Mouse (Mus musculus) heart, embryonic 16.5 days (tissue): ENCODE measurements around the gene Cox5a. TPM values are rescaled to one million over a fixed set of nuclear protein-coding genes. Genes with fewer than 3 reads are reported as not detected.

Experiments used
- ATAC-seq: fragments of 200-750 bp; cut with Nextera tagmentation; replicated peaks from 2 replicates; pipeline ENCODE4 v1.8.0; 2017; ENCODE audit warnings: moderate number of reproducible peaks; ENCODE audit not compliant: insufficient read depth, low FRiP score; ENCODE audit errors: extremely low read depth
- H3K27ac ChIP-seq: fragments of 300-500 bp; sonication (generic); 2 replicates; pipeline ENCODE4 v1.5.1; 2014; ENCODE audit warnings: mild to moderate bottlenecking, low read length, control low read depth, moderate library complexity
- H3K27me3 ChIP-seq: fragments of 300-500 bp; sonication (generic); 2 replicates; pipeline ENCODE4 v1.6.1; 2014; ENCODE audit warnings: low read length, mixed read lengths; ENCODE audit not compliant: control insufficient read depth, insufficient read depth
- H3K36me3 ChIP-seq: fragments of 300-500 bp; sonication (generic); 2 replicates; pipeline ENCODE4 v1.6.1; 2014; ENCODE audit not compliant: control insufficient read depth, insufficient read depth
- H3K4me1 ChIP-seq: fragments of 300-500 bp; sonication (generic); 2 replicates; pipeline ENCODE4 v1.6.1; 2014; ENCODE audit warnings: low read length, mixed read lengths; ENCODE audit not compliant: control insufficient read depth, insufficient read depth
- H3K4me2 ChIP-seq: fragments of 300-500 bp; sonication (generic); 2 replicates; pipeline ENCODE4 v1.6.1; 2014; ENCODE audit warnings: low read depth, mild to moderate bottlenecking, control low read depth, low read length
- H3K4me3 ChIP-seq: fragments of 300-500 bp; sonication (generic); 2 replicates; pipeline ENCODE4 v1.5.1; 2014; ENCODE audit warnings: mild to moderate bottlenecking, control low read depth, low read length
- H3K9ac ChIP-seq: fragments of 300-500 bp; sonication (generic); 2 replicates; pipeline ENCODE4 v1.6.1; 2014; ENCODE audit warnings: low read length, control low read depth
- H3K9me3 ChIP-seq: fragments of 300-500 bp; sonication (generic); replicated peaks from 2 replicates; pipeline ENCODE4 v1.6.1; 2016; ENCODE audit warnings: low read length; ENCODE audit not compliant: control insufficient read depth
- WGBS: fragments of 180-500 bp; shearing (Covaris S2); extraction: QIAGEN DNeasy Blood & Tissue Kit; methylation state at CpG from one replicate; pipeline ENCODE4 v1.1.7; 2014; 5-methylcytosine and 5-hydroxymethylcytosine counted together
- polyA plus RNA-seq: library from polyadenylated mRNA; unstranded; fragments of >200 nt; fragmentation: Nextera tagmentation; extraction: Ambion mirVana; gene quantifications from 2 replicates; pipeline ENCODE4 v1.2.1, GENCODE M21; 2015

Gene Cox5a
- polyA plus RNA-seq, 1 experiment from 2014 or later = 1,803 TPM

- Histone ChIP-seq H3K9ac (no peak overlapping the region; the same call in 1 of the 2 replicates), H3K4me1 (peaks cover 30% of the 10 kb centered on the region), H3K4me3 (no peak overlapping the region), H3K27ac (no peak overlapping the region), H3K36me3 (peaks cover 9% of the 10 kb centered on the region; the same call in 1 of the 2 replicates), H3K4me2 (no peak overlapping the region), H3K9me3 (no peaks in the 10 kb centered on the region), H3K27me3 (no peaks in the 10 kb centered on the region)
- 74% methylated on average over 11 of the region's 11 CpGs for WGBS
- no peak for ATAC-seq
Measured at GRCm38 (mm10) chr9:57553119-57553518, 32.0 kb downstream of the Cox5a start.

- Histone ChIP-seq H3K4me1 (peaks cover 19% of the 10 kb centered on the region), H3K9me3 (no peaks in the 10 kb centered on the region), H3K4me3 (no peak overlapping the region), H3K27ac (no peak overlapping the region), H3K9ac (no peak overlapping the region), H3K36me3 (0 out of 2 replicates have a peak, but pooled peaks cover 2% of the 10 kb centered on the region), H3K4me2 (no peak overlapping the region), H3K27me3 (no peaks in the 10 kb centered on the region)
- WGBS = 58% methylated on average over 3 of the region's 3 CpGs
- no peak for ATAC-seq
Measured at GRCm38 (mm10) chr9:57554753-57555152, 33.7 kb downstream of the Cox5a start.

GRCm38 (mm10) chr9:57557215-57557614 is 36.1 kb downstream of the Cox5a start:
- no peak for ATAC-seq
- 83% methylated on average over 3 of the region's 3 CpGs for WGBS
- Histone ChIP-seq H3K36me3 (no peaks in the 10 kb centered on the region), H3K4me3 (no peak overlapping the region), H3K9ac (no peak overlapping the region), H3K9me3 (no peaks in the 10 kb centered on the region), H3K27me3 (no peaks in the 10 kb centered on the region), H3K27ac (no peak overlapping the region), H3K4me1 (peaks cover 16% of the 10 kb centered on the region), H3K4me2 (no peak overlapping the region)

GRCm38 (mm10) chr9:57558625-57559024 is 37.6 kb downstream of the Cox5a start:
- H3K27ac ChIP-seq = no peak overlapping the region
- 83% methylated on average over 4 of the region's 4 CpGs for WGBS
- H3K36me3 ChIP-seq = no peaks in the 10 kb centered on the region
- H3K4me2 ChIP-seq = no peak overlapping the region
- ATAC-seq = no peak
- no peak overlapping the region for H3K4me3 ChIP-seq
- no peaks in the 10 kb centered on the region for H3K9me3 ChIP-seq
- H3K4me1 ChIP-seq = peaks cover 25% of the 10 kb centered on the region
- H3K9ac ChIP-seq = no peak overlapping the region
- no peaks in the 10 kb centered on the region for H3K27me3 ChIP-seq

- H3K4me2 ChIP-seq = no peak overlapping the region
- H3K9ac ChIP-seq = no peak overlapping the region
- H3K27ac ChIP-seq = no peak overlapping the region
- no peak overlapping the region for H3K4me3 ChIP-seq
- H3K9me3 ChIP-seq = no peaks in the 10 kb centered on the region
- H3K27me3 ChIP-seq = no peaks in the 10 kb centered on the region
- 61% methylated on average over 2 of the region's 2 CpGs for WGBS
- H3K36me3 ChIP-seq = no peaks in the 10 kb centered on the region
- H3K4me1 ChIP-seq = peaks cover 28% of the 10 kb centered on the region
- ATAC-seq = no peak
Measured at GRCm38 (mm10) chr9:57559568-57559967, 38.5 kb downstream of the Cox5a start.

GRCm38 (mm10) chr9:57560263-57560662 is 39.2 kb downstream of the Cox5a start:
- Histone ChIP-seq H3K36me3 (no peaks in the 10 kb centered on the region), H3K9ac (peak overlapping the region; percentile 76), H3K4me1 (peaks cover 28% of the 10 kb centered on the region), H3K27ac (no peak overlapping the region), H3K9me3 (no peaks in the 10 kb centered on the region), H3K27me3 (no peaks in the 10 kb centered on the region), H3K4me2 (peak overlapping the region; percentile 84), H3K4me3 (peak overlapping the region; percentile 76)
- no peak for ATAC-seq
- 27% methylated on average over 7 of the region's 7 CpGs for WGBS

GRCm38 (mm10) chr9:57560861-57561710 is 40.0 kb downstream of the Cox5a start, which contains the start of gene Scamp2:
Gene Scamp2 (plus strand): TSS chr9:57560943.
- Histone ChIP-seq H3K9ac (peak within 1 kb of the TSS; percentile 76), H3K27ac (peak within 1 kb of the TSS; percentile 74), H3K9me3 (no peaks in the 10 kb centered on the region), H3K4me1 (peaks cover 34% of the 10 kb centered on the region), H3K36me3 (no peaks in the 10 kb centered on the region), H3K4me3 (peak within 1 kb of the TSS; percentile 76), H3K4me2 (peak within 1 kb of the TSS; percentile 84), H3K27me3 (no peaks in the 10 kb centered on the region)
- WGBS = under 1% methylated on average over 37 of the region's 37 CpGs
- ATAC-seq = peak; percentile 98

- Histone ChIP-seq H3K27me3 (no peaks in the 10 kb centered on the region), H3K36me3 (no peaks in the 10 kb centered on the region), H3K4me3 (peak overlapping the region; percentile 76), H3K9me3 (no peaks in the 10 kb centered on the region), H3K4me1 (peaks cover 35% of the 10 kb centered on the region), H3K27ac (0 out of 2 replicates have a peak overlapping the region, but pooled peaks have one; percentile 10), H3K4me2 (peak overlapping the region; percentile 84), H3K9ac (peak overlapping the region; percentile 76)
- 70% methylated on average over 13 of the region's 13 CpGs for WGBS
- no peak for ATAC-seq
Measured at GRCm38 (mm10) chr9:57561711-57562099, 40.6 kb downstream of the Cox5a start.

GRCm38 (mm10) chr9:57562896-57563372 is 41.9 kb downstream of the Cox5a start:
- WGBS = 49% methylated on average over 4 of the region's 4 CpGs
- Histone ChIP-seq H3K9ac (peak overlapping the region; percentile 30; the same call in 1 of the 2 replicates), H3K4me3 (no peak overlapping the region)

More at GRCm38 (mm10) chr9:57562896-57563372, 41.9 kb downstream of the Cox5a start:
- Histone ChIP-seq H3K36me3 (no peaks in the 10 kb centered on the region; the same call in 1 of the 2 replicates), H3K4me1 (peaks cover 35% of the 10 kb centered on the region), H3K9me3 (no peaks in the 10 kb centered on the region), H3K27ac (peak overlapping the region; percentile 66), H3K4me2 (peak overlapping the region; percentile 18; the same call in 1 of the 2 replicates), H3K27me3 (no peaks in the 10 kb centered on the region)
- ATAC-seq = peak; percentile 12; the same call in 1 of the 2 replicates
